Mouse (Mus musculus): ENCODE data around the gene Ndufa3. TPM values are rescaled to one million over a fixed set of nuclear protein-coding genes. Genes with fewer than 3 reads are reported as not detected.

Ndufa3 gene
- total and polyA plus RNA-seq, 3 experiments: 180 to 246 TPM; not detected in 1

DNA sequence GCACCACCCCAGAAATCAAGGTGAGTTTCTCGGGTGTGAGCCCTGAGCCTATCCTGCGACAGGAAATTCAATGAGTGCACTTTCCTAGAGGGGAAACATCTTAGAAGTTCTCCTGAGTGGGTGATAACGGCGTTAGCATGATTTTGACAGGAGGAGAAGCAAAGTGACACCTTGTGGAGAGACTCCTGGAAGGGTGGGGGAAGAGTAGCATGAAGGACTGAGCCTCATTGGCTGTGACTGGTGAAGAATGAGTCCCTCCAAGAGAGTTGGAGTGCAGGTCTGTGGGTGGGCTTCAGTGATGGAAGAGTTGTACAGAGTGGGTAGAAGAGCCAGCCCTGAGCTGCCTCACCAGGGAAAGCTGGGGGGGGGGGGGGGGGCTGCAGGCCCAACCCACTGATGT lies 39.8 kb downstream of the Ndufa3 start:
- Histone ChIP-seq H3K36me3 (ENCODE audit: control insufficient read depth in 1 of 2, insufficient read depth in 2 of 2, low read length in 2 of 2) (peaks cover 0 to 15% of the 10 kb centered on the region in 2 experiments; a peak in 2 of 4 replicates), H3K79me2 (ENCODE audit: control insufficient read depth, insufficient read depth, low read length, poor library complexity) (no peaks in the 10 kb centered on the region), H3K9ac (ENCODE audit: control insufficient read depth, low read depth, low read length, poor library complexity, severe bottlenecking) (no peak overlapping the region), H3K9me3 (replicated peaks; ENCODE audit: insufficient read depth, low read length) (no peaks in the 10 kb centered on the region), H3K4me1 (ENCODE audit: control insufficient read depth in 1 of 2, insufficient read depth in 2 of 2, low read length in 2 of 2) (no peaks in the 10 kb centered on the region), H3K27me3 (ENCODE audit: control insufficient read depth in 1 of 2, insufficient read depth in 2 of 2, low read length in 2 of 2) (no peaks in the 10 kb centered on the region), H3K27ac (ENCODE audit: control insufficient read depth, low read depth, low read length) (no peak overlapping the region), H3K4me3 (ENCODE audit: control insufficient read depth in 1 of 2, insufficient read depth in 1 of 2, low read depth in 2 of 2, low read length in 2 of 2) (no peak overlapping the region)
- no peak for DNase-seq (ENCODE audit: low read depth, low spot score)
- TF ChIP-seq GATA1 (IDR thresholded peaks at IDR 0.05; ENCODE audit: low read depth, low read length): no peak
- TF ChIP-seq NRF1 (IDR thresholded peaks at IDR 0.05; ENCODE audit: insufficient read depth, low read depth, low read length, poor library complexity, severe bottlenecking): no peak
- no peak for TF ChIP-seq HCFC1 (IDR thresholded peaks at IDR 0.05; ENCODE audit: low read depth, low read length)
- TF ChIP-seq ZMIZ1 (IDR thresholded peaks at IDR 0.05; ENCODE audit: low read depth, low read length): no peak
- no peak for TF ChIP-seq TBP (IDR thresholded peaks at IDR 0.05; ENCODE audit: low read depth, low read length)
- no peak for TF ChIP-seq ETS1 (IDR thresholded peaks at IDR 0.05; ENCODE audit: low read depth, low read length)
- no peak for TF ChIP-seq SMC3 (IDR thresholded peaks at IDR 0.05; ENCODE audit: low read depth, low read length)
- no peak for TF ChIP-seq CHD2 (IDR thresholded peaks at IDR 0.05; ENCODE audit: low read length)
- no peak for TF ChIP-seq USF2 (IDR thresholded peaks at IDR 0.05; ENCODE audit: borderline replicate concordance in 1 of 2, insufficient read depth in 1 of 2, low read depth in 1 of 2, low read length in 2 of 2)
- TF ChIP-seq TAL1 (IDR thresholded peaks at IDR 0.05; ENCODE audit: low read length): no peak

DNA sequence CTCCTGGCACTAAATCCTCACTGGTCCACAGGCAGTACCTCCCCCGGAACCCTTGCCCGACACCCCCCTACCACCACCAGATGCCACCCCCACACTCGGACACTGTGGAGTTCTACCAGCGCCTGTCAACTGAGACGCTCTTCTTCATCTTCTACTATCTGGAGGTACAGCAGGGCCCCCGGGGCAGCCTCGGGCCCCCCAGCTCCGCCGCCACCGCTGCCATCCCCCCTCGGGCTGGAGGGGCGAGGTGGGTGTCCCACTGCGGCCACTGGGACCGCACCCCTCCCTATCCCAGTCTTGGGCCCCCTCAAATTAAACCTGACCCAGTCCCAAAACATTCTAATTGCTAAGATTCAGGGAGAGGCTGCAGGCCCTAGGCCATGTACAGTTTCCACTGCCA lies 41.4 kb downstream of the Ndufa3 start:
- Histone ChIP-seq H3K4me3 (ENCODE audit: control insufficient read depth in 1 of 2, insufficient read depth in 1 of 2, low read depth in 2 of 2, low read length in 2 of 2) (no peak overlapping the region), H3K27me3 (ENCODE audit: control insufficient read depth in 1 of 2, insufficient read depth in 2 of 2, low read length in 2 of 2) (no peaks in the 10 kb centered on the region), H3K9me3 (replicated peaks; ENCODE audit: insufficient read depth, low read length) (no peaks in the 10 kb centered on the region), H3K4me1 (ENCODE audit: control insufficient read depth in 1 of 2, insufficient read depth in 2 of 2, low read length in 2 of 2) (0 out of 4 replicates have a peak, but pooled peaks cover 0 to 2% of the 10 kb centered on the region in 2 experiments), H3K9ac (ENCODE audit: control insufficient read depth, low read depth, low read length, poor library complexity, severe bottlenecking) (no peak overlapping the region), H3K79me2 (ENCODE audit: control insufficient read depth, insufficient read depth, low read length, poor library complexity) (0 out of 2 replicates have a peak, but pooled peaks cover 2% of the 10 kb centered on the region), H3K36me3 (ENCODE audit: control insufficient read depth in 1 of 2, insufficient read depth in 2 of 2, low read length in 2 of 2) (peaks cover 1 to 9% of the 10 kb centered on the region in 2 experiments; a peak in 3 of 4 replicates), H3K27ac (ENCODE audit: control insufficient read depth, low read depth, low read length) (no peak overlapping the region)
- no peak for DNase-seq (ENCODE audit: low read depth, low spot score)
- TF ChIP-seq TBP (IDR thresholded peaks at IDR 0.05; ENCODE audit: low read depth, low read length) (no peak), USF2 (IDR thresholded peaks at IDR 0.05; ENCODE audit: borderline replicate concordance in 1 of 2, insufficient read depth in 1 of 2, low read depth in 1 of 2, low read length in 2 of 2) (no peak), POLR2AphosphoS5 (IDR thresholded peaks at IDR 0.05; ENCODE audit: borderline replicate concordance, low read depth, low read length) (no peak), ELF1 (IDR thresholded peaks at IDR 0.05; ENCODE audit: low read depth, low read length) (no peak), POLR2AphosphoS2 (IDR thresholded peaks at IDR 0.05; ENCODE audit: low read length) (no peak), ZNF384 (IDR thresholded peaks at IDR 0.05; ENCODE audit: low read depth, low read length) (no peak), TCF12 (IDR thresholded peaks at IDR 0.05; ENCODE audit: low read depth, low read length) (no peak)
